Mouse (Mus musculus) small intestine, adult 2 months (tissue): ENCODE data around the gene Tagap1.
"Not testable (repeated sequence)": the region's sequence is repeated elsewhere in the genome, so short reads cannot be mapped to it uniquely, and the experiment has no call there.

Experiments used
- CTCF ChIP-seq: fragments of 200-500 bp; IDR thresholded peaks from 2 replicates; pipeline ENCODE4 v1.5.1; 2012; ENCODE audit warnings: low read depth, mild to moderate bottlenecking, control low read depth, inconsistent platforms, low read length, moderate library complexity, mixed read lengths; ENCODE audit not compliant: insufficient replicate concordance, insufficient read length; ENCODE audit errors: extremely low read depth
- POLR2A ChIP-seq: fragments of 200-500 bp; IDR thresholded peaks from 2 replicates; pipeline ENCODE4 v1.6.1; 2012; ENCODE audit warnings: low read depth, mild to moderate bottlenecking, control low read depth, inconsistent platforms, low read length, moderate library complexity

- TF ChIP-seq CTCF, POLR2A: not testable (repeated sequence)
These were observed 46.9 kb downstream of the Tagap1 start for GRCm38 (mm10) chr17:6914066-6914465.
